Mouse (Mus musculus) small intestine, adult 2 months (tissue): ENCODE results near the gene Eif4a1. TPM values are rescaled to one million over a fixed set of nuclear protein-coding genes. Genes with fewer than 3 reads are reported as not detected.
"Not testable (repeated sequence)": the region's sequence is repeated elsewhere in the genome, so short reads cannot be mapped to it uniquely, and the experiment has no call there.

Experiments used
- H3K27ac ChIP-seq: fragments of 200-500 bp; 2 replicates; pipeline ENCODE4 v1.5.1; 2012; ENCODE audit warnings: low read depth, low read length, control low read depth, inconsistent platforms; ENCODE audit not compliant: insufficient read depth
- H3K27me3 ChIP-seq: fragments of 200-500 bp; 2 replicates; pipeline ENCODE4 v1.6.1; 2012; ENCODE audit warnings: mild to moderate bottlenecking, moderate library complexity, low read length, inconsistent platforms; ENCODE audit not compliant: control insufficient read depth, insufficient read depth
- H3K36me3 ChIP-seq: fragments of 200-500 bp; 2 replicates; pipeline ENCODE4 v1.6.1; 2012; ENCODE audit warnings: mild to moderate bottlenecking, low read length, control low read depth, inconsistent platforms; ENCODE audit not compliant: control insufficient read depth, insufficient read depth
- H3K4me1 ChIP-seq: fragments of 200-500 bp; 2 replicates; pipeline ENCODE4 v1.6.1; 2012; ENCODE audit warnings: low read length, inconsistent platforms, mixed read lengths; ENCODE audit not compliant: control insufficient read depth, insufficient read depth, insufficient read length
- H3K4me3 ChIP-seq: fragments of 200-500 bp; 2 replicates; pipeline ENCODE4 v1.5.1; 2012; ENCODE audit warnings: low read depth, mild to moderate bottlenecking, control low read depth, inconsistent platforms, low read length, moderate library complexity
- CTCF ChIP-seq: fragments of 200-500 bp; IDR thresholded peaks from 2 replicates; pipeline ENCODE4 v1.5.1; 2012; ENCODE audit warnings: low read depth, mild to moderate bottlenecking, control low read depth, inconsistent platforms, low read length, moderate library complexity, mixed read lengths; ENCODE audit not compliant: insufficient replicate concordance, insufficient read length; ENCODE audit errors: extremely low read depth
- POLR2A ChIP-seq: fragments of 200-500 bp; IDR thresholded peaks from 2 replicates; pipeline ENCODE4 v1.6.1; 2012; ENCODE audit warnings: low read depth, mild to moderate bottlenecking, control low read depth, inconsistent platforms, low read length, moderate library complexity
- WGBS: fragments of 180-500 bp; shearing (Covaris S2); methylation state at CpG from one replicate; pipeline ENCODE4 v1.1.7; 2018; 5-methylcytosine and 5-hydroxymethylcytosine counted together
- polyA plus RNA-seq: library from polyadenylated mRNA; depleted of rRNA; stranded (reverse); fragments of >200 nt; gene quantifications from 2 replicates; pipeline ENCODE4 v1.2.3, GENCODE M21; 2012

Gene Eif4a1
- polyA plus RNA-seq, 1 experiment, result 134 TPM

GRCm38 (mm10) chr11:69707873-69708381, 35.7 kb upstream of the Eif4a1 start:
- 78% methylated on average over 4 of the region's 4 CpGs for WGBS
- Histone ChIP-seq H3K4me1 (peaks cover 10% of the 10 kb centered on the region), H3K4me3 (no peak overlapping the region), H3K36me3 (no peaks in the 10 kb centered on the region), H3K27me3 (no peaks in the 10 kb centered on the region), H3K27ac (no peak overlapping the region)
- no peak for TF ChIP-seq CTCF
- TF ChIP-seq POLR2A, result no peak

DNA sequence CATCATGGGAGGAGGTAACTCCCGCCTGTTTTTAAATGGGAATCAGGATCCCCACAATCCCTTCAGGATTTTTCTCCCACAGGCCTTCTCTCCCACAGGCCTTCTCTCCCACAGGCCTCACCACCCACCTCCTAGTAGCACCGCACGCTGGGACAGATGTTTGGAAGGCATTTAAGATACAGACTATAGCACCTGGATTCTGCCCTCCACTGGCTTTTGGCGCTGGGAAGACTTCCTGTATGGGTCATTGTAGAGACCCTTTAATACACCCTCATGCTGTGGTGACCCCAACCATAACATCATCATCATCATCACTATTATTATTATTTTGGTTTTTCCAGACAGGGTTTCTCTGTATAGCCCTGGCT, 35.2 kb upstream of the Eif4a1 start:
- WGBS, result 75% methylated on average over 4 of the region's 4 CpGs
- peaks cover 10% of the 10 kb centered on the region for H3K4me1 ChIP-seq
- H3K27ac ChIP-seq, result no peak overlapping the region
- TF ChIP-seq CTCF, result no peak
- no peak for TF ChIP-seq POLR2A
- H3K27me3 ChIP-seq, result no peaks in the 10 kb centered on the region
- no peak overlapping the region for H3K4me3 ChIP-seq
- no peaks in the 10 kb centered on the region for H3K36me3 ChIP-seq

GRCm38 (mm10) chr11:69706775-69707479, 34.7 kb upstream of the Eif4a1 start:
- 36% methylated on average over 6 of the region's 6 CpGs for WGBS
- Histone ChIP-seq H3K27ac (no peak overlapping the region), H3K4me3 (no peak overlapping the region), H3K36me3 (no peaks in the 10 kb centered on the region), H3K27me3 (no peaks in the 10 kb centered on the region), H3K4me1 (peaks cover 10% of the 10 kb centered on the region)
- TF ChIP-seq CTCF, result no peak
- no peak for TF ChIP-seq POLR2A

GRCm38 (mm10) chr11:69704613-69705010, 32.4 kb upstream of the Eif4a1 start:
- H3K4me3 ChIP-seq, result no peak overlapping the region
- TF ChIP-seq POLR2A (no peak), CTCF (no peak)
- no peaks in the 10 kb centered on the region for H3K36me3 ChIP-seq
- H3K27me3 ChIP-seq, result no peaks in the 10 kb centered on the region
- H3K4me1 ChIP-seq, result peaks cover 10% of the 10 kb centered on the region
- no peak overlapping the region for H3K27ac ChIP-seq
- 17% methylated on average over 2 of the region's 2 CpGs for WGBS

GRCm38 (mm10) chr11:69703814-69704612, 31.8 kb upstream of the Eif4a1 start:
- no peaks in the 10 kb centered on the region for H3K36me3 ChIP-seq
- no peaks in the 10 kb centered on the region for H3K27me3 ChIP-seq
- H3K4me1 ChIP-seq, result peaks cover 10% of the 10 kb centered on the region
- H3K27ac ChIP-seq, result no peak overlapping the region
- 49% methylated on average over 8 of the region's 8 CpGs for WGBS
- no peak overlapping the region for H3K4me3 ChIP-seq
- TF ChIP-seq CTCF (no peak), POLR2A (no peak)

GRCm38 (mm10) chr11:69703381-69703780, 31.2 kb upstream of the Eif4a1 start:
- 80% methylated on average over 3 of the region's 3 CpGs for WGBS

GRCm38 (mm10) chr11:69702886-69703285, 30.7 kb upstream of the Eif4a1 start:
- H3K4me3 ChIP-seq, H3K27ac ChIP-seq, H3K36me3 ChIP-seq, H3K27me3 ChIP-seq: not testable (repeated sequence)
- H3K4me1 ChIP-seq, result peaks cover 13% of the 10 kb centered on the region
- WGBS, result 96% methylated on average over 10 of the region's 10 CpGs

More at GRCm38 (mm10) chr11:69703381-69703780, 31.2 kb upstream of the Eif4a1 start:
- not testable (repeated sequence) for H3K36me3 ChIP-seq, H3K4me3 ChIP-seq, H3K27me3 ChIP-seq, H3K27ac ChIP-seq
- H3K4me1 ChIP-seq, result peaks cover 13% of the 10 kb centered on the region
